Mouse (Mus musculus) thymus, adult 18-20 months (tissue): ENCODE measurements around the gene Faf2.
A peak's percentile ranks its signal among the peaks of the same experiment; 100 is the strongest.

Source experiments
- DNase-seq, 2 experiments: peaks; one replicate each; pipeline ENCODE4 v3.0.0; 2022; ENCODE audit warnings: mixed read lengths in 2 of 2

Gene Faf2

GRCm38 (mm10) chr13:54683301-54683700, 61.7 kb downstream of the Faf2 start:
- no peak for DNase-seq

GRCm38 (mm10) chr13:54684140-54684896, 62.7 kb downstream of the Faf2 start:
- DNase-seq, result no peak

- no peak for DNase-seq
Observed at GRCm38 (mm10) chr13:54685174-54685573, 63.6 kb downstream of the Faf2 start.

GRCm38 (mm10) chr13:54686139-54687053, 64.8 kb downstream of the Faf2 start:
- no peak for DNase-seq

GRCm38 (mm10) chr13:54687096-54687495, 65.5 kb downstream of the Faf2 start:
- DNase-seq, result peak; percentile 84 to 89

GRCm38 (mm10) chr13:54687575-54688424, 66.2 kb downstream of the Faf2 start:
- peak; percentile 93 to 96 for DNase-seq

GRCm38 (mm10) chr13:54690151-54690740, 68.7 kb downstream of the Faf2 start:
- DNase-seq, result no peak

GRCm38 (mm10) chr13:54691737-54692136, 70.2 kb downstream of the Faf2 start:
- DNase-seq, result peak in 1 of 2 experiments; percentile 39

GRCm38 (mm10) chr13:54692711-54693557, 71.3 kb downstream of the Faf2 start:
- no peak for DNase-seq

- DNase-seq, result peak; percentile 97 to 98
Observed at GRCm38 (mm10) chr13:54693558-54694347, 72.2 kb downstream of the Faf2 start, which contains the start of gene Rnf44. TSS of gene Rnf44 (minus strand) at chr13:54693907.

GRCm38 (mm10) chr13:54694348-54695060, 72.9 kb downstream of the Faf2 start:
- peak; percentile 87 to 89 for DNase-seq

GRCm38 (mm10) chr13:54695479-54696230, 74.1 kb downstream of the Faf2 start:
- no peak for DNase-seq

- no peak for DNase-seq
Observed at GRCm38 (mm10) chr13:54701243-54701642, 79.7 kb downstream of the Faf2 start, which contains the start of gene Cdhr2. TSS of gene Cdhr2 (plus strand) at chr13:54701461.

- DNase-seq, result no peak
Observed at GRCm38 (mm10) chr13:54702507-54702906, 80.9 kb downstream of the Faf2 start.

GRCm38 (mm10) chr13:54704890-54705289, 83.3 kb downstream of the Faf2 start:
- no peak for DNase-seq

GRCm38 (mm10) chr13:54710866-54711265, 89.3 kb downstream of the Faf2 start:
- DNase-seq, result no peak
